Mouse (Mus musculus) lung, embryonic 15.5 days (tissue): ENCODE measurements around the gene Mapk7. TPM values are rescaled to one million over a fixed set of nuclear protein-coding genes. Genes with fewer than 3 reads are reported as not detected.

Experiments used
- ATAC-seq: fragments of 200-750 bp; cut with Nextera tagmentation; 2 replicates; pipeline ENCODE4 v1.8.0; 2017; ENCODE audit warnings: moderate number of reproducible peaks, borderline replicate concordance; ENCODE audit not compliant: low FRiP score, low TSS enrichment; ENCODE audit errors: extremely low read depth
- H3K27ac ChIP-seq: fragments of 300-500 bp; sonication (generic); 2 replicates; pipeline ENCODE4 v1.5.1; 2015; ENCODE audit warnings: moderate library complexity, mild to moderate bottlenecking, inconsistent platforms
- H3K27me3 ChIP-seq: fragments of 300-500 bp; sonication (generic); 2 replicates; pipeline ENCODE4 v1.6.1; 2015; ENCODE audit warnings: inconsistent platforms
- H3K36me3 ChIP-seq: fragments of 300-500 bp; sonication (generic); 2 replicates; pipeline ENCODE4 v1.6.1; 2015; ENCODE audit warnings: inconsistent platforms
- H3K4me1 ChIP-seq: fragments of 300-500 bp; sonication (generic); 2 replicates; pipeline ENCODE4 v1.6.1; 2015; ENCODE audit warnings: inconsistent platforms
- H3K4me2 ChIP-seq: fragments of 300-500 bp; sonication (generic); 2 replicates; pipeline ENCODE4 v1.6.1; 2015; ENCODE audit warnings: inconsistent platforms, mild to moderate bottlenecking, moderate library complexity
- H3K4me3 ChIP-seq: fragments of 300-500 bp; sonication (generic); 2 replicates; pipeline ENCODE4 v1.5.1; 2015; ENCODE audit warnings: mild to moderate bottlenecking, inconsistent platforms
- H3K9ac ChIP-seq: fragments of 300-500 bp; sonication (generic); 2 replicates; pipeline ENCODE4 v1.6.1; 2015; ENCODE audit warnings: inconsistent platforms
- H3K9me3 ChIP-seq: fragments of 300-500 bp; sonication (generic); 2 replicates; pipeline ENCODE4 v1.6.1; 2016; ENCODE audit warnings: inconsistent platforms
- WGBS: fragments of 180-500 bp; shearing (Covaris S2); methylation state at CpG from one replicate; pipeline ENCODE4 v1.1.7; 2015; 5-methylcytosine and 5-hydroxymethylcytosine counted together
- polyA plus RNA-seq: library from polyadenylated mRNA; unstranded; fragments of >200 nt; fragmentation: Nextera tagmentation; extraction: Ambion mirVana; gene quantifications from 2 replicates; pipeline ENCODE4 v1.2.1, GENCODE M21; 2015

Mapk7 gene
- polyA plus RNA-seq, 1 experiment from 2014 or later = 66.0 TPM

DNA sequence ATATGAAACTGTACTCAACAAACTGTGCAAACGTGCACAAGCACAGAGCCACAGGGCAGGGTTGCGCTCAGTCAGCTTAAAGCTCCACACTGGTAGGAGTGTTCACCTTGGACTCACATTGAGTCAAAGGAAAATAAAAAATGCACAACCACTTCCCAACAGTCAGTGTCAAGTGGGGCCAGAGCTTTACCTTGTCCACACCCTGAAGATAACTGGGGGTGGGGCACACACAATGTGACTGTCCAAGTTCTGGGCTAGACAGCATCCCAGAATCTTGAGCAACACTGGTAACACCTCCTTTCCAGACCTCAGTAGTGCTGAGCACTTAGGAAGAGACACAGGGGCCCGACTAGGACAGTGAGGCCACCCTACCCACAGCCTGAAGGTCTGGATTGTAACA is 24.7 kb upstream of the Mapk7 start:
- Histone ChIP-seq H3K36me3 (peaks cover 53% of the 10 kb centered on the region), H3K27me3 (no peaks in the 10 kb centered on the region), H3K9me3 (no peaks in the 10 kb centered on the region), H3K4me1 (no peaks in the 10 kb centered on the region), H3K27ac (no peak overlapping the region), H3K9ac (no peak overlapping the region), H3K4me3 (no peak overlapping the region), H3K4me2 (no peak overlapping the region)
- 83% methylated on average over 3 of the region's 3 CpGs for WGBS
- ATAC-seq = no peak

DNA sequence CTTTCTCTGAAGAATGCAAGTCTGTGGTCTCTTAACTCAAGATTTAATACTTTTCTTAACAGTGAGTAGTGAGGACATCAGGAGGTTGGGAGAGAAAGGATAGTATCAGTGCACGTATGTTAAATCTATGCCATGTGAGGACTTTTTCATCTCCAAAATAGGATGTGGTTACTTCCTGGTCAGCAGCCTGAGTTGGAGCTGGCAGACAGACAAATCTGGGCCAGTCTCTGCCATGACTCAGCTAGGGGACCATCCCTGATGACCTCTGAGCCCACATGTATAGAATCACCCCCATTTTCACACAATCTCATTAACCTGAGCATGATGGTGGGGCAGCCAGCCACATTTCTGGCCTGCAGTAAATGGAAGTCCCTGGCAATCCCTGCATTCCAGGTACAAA is 23.8 kb upstream of the Mapk7 start:
- Histone ChIP-seq H3K9ac (no peak overlapping the region), H3K27me3 (no peaks in the 10 kb centered on the region), H3K4me2 (no peak overlapping the region), H3K4me3 (no peak overlapping the region), H3K9me3 (no peaks in the 10 kb centered on the region), H3K27ac (no peak overlapping the region), H3K36me3 (peaks cover 52% of the 10 kb centered on the region), H3K4me1 (no peaks in the 10 kb centered on the region)
- 94% methylated on average over 1 of the region's 1 CpGs for WGBS
- no peak for ATAC-seq

DNA sequence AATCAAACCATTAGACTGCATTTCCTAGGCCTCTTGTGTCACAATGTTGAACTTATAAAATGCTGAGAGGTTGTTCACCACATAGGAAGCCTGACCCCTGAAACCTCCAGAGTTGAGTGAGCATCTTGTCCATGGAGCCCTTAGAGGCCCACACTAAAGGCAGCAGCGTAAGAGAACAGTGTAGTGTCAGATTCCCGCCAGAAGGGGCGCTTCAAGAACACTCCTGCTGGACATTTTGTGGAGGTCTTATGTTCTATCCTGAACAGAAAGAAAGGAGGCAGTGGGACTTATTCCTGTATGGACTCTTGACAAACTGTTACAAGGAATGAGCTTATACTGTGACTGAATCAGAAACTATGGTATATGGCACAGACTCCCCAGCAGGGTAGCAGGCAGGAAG is 20.7 kb upstream of the Mapk7 start:
- Histone ChIP-seq H3K4me2 (no peak overlapping the region), H3K4me1 (no peaks in the 10 kb centered on the region), H3K27me3 (no peaks in the 10 kb centered on the region), H3K9ac (no peak overlapping the region), H3K4me3 (no peak overlapping the region), H3K9me3 (no peaks in the 10 kb centered on the region), H3K27ac (no peak overlapping the region), H3K36me3 (peaks cover 31% of the 10 kb centered on the region)
- no peak for ATAC-seq
- WGBS = 44% methylated on average over 3 of the region's 3 CpGs

DNA sequence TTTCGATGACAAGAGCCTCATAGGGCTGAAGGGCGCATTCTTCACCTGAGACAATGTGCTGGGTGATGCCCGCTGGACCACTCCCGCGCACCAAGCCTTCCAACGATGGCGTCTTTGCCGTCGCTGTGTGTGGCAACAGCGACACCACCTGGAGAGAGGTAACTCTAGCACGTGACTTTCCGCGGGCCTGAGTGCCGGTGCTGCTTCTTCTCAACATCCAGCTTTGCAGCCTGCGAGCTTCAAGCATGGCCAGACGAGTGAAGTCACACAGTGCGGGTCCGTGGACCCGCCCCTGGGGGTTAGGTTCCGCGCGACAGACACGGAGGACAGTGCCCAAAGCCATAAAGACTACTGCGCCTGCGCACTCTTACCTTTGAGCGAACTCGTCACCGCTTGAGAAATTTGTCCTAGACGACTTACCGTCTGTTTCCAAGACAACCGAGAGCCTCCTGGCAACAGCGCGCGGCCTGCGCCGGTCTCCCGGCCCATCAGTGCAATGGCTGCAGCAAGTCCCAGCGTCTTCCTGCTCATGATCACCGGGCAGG is 10.6 kb upstream of the Mapk7 start, which contains the start of gene B9d1:
Gene B9d1 (plus strand): TSS at position 432 of the 545 bp plus-strand sequence.
- WGBS = under 1% methylated on average over 39 of the region's 39 CpGs
- Histone ChIP-seq H3K4me3 (peak within 1 kb of the TSS; percentile 68), H3K27me3 (no peaks in the 10 kb centered on the region), H3K27ac (peak within 1 kb of the TSS; percentile 77), H3K4me1 (peaks cover 13% of the 10 kb centered on the region), H3K9ac (peak within 1 kb of the TSS; percentile 63), H3K9me3 (no peaks in the 10 kb centered on the region), H3K36me3 (no peaks in the 10 kb centered on the region), H3K4me2 (peak within 1 kb of the TSS; percentile 85)
- ATAC-seq = peak; percentile 91

DNA sequence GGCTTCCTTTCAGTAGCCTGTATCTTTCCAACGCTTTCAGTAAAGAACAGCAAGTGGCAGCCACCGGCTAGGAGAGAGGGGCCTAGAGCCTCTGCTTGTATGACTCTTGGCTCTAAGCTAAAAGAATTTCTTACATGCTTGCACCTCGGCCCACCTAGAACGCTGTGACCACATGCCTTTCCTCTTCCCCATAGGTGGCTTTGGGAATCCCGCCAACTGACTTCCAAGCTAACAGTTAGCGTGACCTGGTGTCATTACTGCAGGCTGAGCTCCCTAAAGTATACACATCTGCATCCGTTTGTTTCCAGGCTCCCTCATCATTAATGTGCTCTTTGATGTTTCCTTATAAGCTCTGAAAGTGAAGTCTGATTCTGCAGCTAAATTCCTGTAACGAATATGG is 9.7 kb upstream of the Mapk7 start:
- WGBS = 58% methylated on average over 8 of the region's 8 CpGs
- H3K27ac ChIP-seq = no peak overlapping the region
- peaks cover 16% of the 10 kb centered on the region for H3K4me1 ChIP-seq
- ATAC-seq = no peak
- no peak overlapping the region for H3K4me3 ChIP-seq
- H3K36me3 ChIP-seq = no peaks in the 10 kb centered on the region
- no peaks in the 10 kb centered on the region for H3K9me3 ChIP-seq
- no peaks in the 10 kb centered on the region for H3K27me3 ChIP-seq
- no peak overlapping the region for H3K9ac ChIP-seq
- no peak overlapping the region for H3K4me2 ChIP-seq

DNA sequence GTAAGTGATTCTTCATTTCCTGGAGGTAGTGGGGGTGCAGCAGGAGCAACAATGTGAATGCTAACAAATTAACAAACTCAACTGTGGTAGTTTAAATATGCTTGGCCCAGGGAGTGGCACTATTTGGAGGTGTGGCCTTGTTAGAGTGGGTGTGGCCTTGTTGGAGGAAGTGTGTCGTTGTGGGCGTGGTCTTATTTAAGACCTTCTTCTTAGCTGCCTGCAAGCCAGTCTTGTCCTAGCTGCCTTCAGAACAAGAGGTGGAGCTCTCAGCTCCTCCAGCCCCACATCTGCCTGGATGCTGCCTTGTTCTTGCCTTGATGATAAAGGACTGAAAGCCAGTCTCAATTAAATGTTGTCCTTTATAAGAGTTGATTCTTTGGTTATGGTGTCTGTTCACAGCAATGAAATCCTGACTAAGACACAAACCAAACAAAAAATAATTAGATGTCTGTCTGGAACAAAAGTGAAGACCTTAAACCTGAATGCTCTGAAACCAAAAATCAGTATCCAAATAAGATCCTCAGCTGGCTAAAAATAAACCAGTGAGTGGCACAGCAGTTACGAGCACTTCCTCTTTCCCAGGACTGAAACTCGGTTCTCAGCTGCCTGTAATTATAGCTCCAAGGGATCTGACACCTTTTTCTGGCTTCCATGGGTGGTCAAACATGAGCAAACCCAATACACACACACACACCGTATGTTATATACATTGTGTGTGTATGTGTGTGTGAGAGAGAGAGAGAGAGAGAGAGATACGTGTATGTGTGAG is 4.7 kb upstream of the Mapk7 start:
- Histone ChIP-seq H3K4me2 (no peak overlapping the region), H3K27me3 (no peaks in the 10 kb centered on the region), H3K4me1 (peaks cover 15% of the 10 kb centered on the region), H3K4me3 (no peak overlapping the region), H3K36me3 (no peaks in the 10 kb centered on the region), H3K27ac (0 out of 2 replicates have a peak overlapping the region, but pooled peaks have one; percentile 24), H3K9ac (no peak overlapping the region), H3K9me3 (no peaks in the 10 kb centered on the region)
- ATAC-seq = no peak
- WGBS = 48% methylated on average over 6 of the region's 6 CpGs

DNA sequence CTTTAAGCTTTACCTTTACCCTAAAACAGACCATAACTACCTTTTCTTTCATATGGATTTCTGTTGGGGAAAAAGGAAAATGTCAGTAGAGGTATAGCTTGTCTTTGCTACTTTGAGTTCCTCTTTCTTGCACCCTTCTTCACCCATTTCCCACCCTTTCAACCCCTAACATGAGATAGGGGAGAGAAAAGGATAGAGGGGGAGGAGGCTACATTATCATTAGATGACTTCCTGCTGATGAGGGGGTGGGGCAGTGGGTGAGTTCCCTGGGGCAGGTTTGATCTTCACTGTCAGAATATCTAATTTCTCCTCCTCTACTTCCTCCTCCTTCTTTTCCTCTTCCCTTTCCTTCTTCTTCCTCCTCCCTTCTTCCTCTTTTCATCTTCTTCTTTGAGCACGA is 3.3 kb upstream of the Mapk7 start:
- no peak overlapping the region for H3K9ac ChIP-seq
- H3K36me3 ChIP-seq = 0 out of 2 replicates have a peak, but pooled peaks cover 4% of the 10 kb centered on the region
- H3K4me2 ChIP-seq = no peak overlapping the region
- H3K4me3 ChIP-seq = no peak overlapping the region
- peaks cover 23% of the 10 kb centered on the region for H3K4me1 ChIP-seq
- no peaks in the 10 kb centered on the region for H3K27me3 ChIP-seq
- WGBS = 57% methylated on average over 1 of the region's 1 CpGs
- H3K9me3 ChIP-seq = no peaks in the 10 kb centered on the region
- no peak for ATAC-seq
- H3K27ac ChIP-seq = no peak overlapping the region

DNA sequence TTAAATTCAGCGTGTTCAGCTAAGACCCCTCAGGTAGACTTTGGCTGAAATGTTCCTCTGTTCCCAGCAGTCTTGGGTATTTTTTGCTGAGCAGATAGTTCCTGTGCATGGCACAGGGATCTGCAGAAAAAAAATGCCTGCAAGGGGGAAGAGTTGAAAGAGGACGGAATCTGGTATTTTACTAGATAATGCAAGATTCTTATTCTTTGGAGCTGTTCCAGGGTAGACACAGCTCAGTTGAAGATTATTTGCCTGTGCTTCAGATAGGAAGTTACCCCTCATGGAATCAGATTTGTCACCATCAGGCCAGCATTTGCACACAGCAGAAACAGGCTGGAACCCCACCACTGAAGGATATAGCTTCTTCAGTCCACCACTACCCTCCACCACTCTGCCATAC is 1.3 kb upstream of the Mapk7 start:
- 71% methylated on average over 2 of the region's 2 CpGs for WGBS
- Histone ChIP-seq H3K9ac (no peak overlapping the region), H3K4me3 (no peak overlapping the region), H3K36me3 (peaks cover 21% of the 10 kb centered on the region), H3K27ac (peak overlapping the region; percentile 84; the same call in 1 of the 2 replicates), H3K4me2 (peak overlapping the region; percentile 76; the same call in 1 of the 2 replicates), H3K4me1 (peaks cover 26% of the 10 kb centered on the region), H3K9me3 (no peaks in the 10 kb centered on the region), H3K27me3 (no peaks in the 10 kb centered on the region)
- ATAC-seq = no peak

DNA sequence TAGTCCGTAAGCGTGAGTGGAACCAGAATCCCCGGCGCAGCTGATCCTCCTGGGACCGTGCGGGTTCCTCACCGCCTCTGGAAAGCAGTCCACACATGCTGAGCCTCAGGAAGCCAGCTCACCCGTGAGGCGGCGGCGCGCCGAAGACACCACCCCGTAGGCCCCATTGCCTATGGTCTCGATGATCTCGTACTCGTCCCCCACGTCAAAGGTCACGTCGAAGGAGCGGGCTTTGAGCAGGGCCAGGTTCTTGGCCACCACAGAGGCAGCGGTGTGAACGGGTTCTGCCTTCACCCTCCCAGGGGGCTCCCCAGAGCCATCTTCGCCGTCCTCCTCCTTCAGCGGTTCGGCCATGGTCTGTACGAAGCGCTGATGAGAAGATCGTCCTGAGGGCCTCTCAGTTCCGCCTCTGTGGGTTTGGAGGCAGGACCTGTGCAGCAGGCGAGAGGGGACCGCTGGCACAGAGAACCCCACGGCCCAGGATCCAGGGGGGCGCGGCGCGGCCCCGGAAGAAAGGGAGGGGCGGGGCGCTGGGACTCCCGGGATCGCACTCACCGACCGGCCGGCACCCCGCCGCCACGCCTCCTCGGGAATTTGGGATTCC is 579 bp downstream of the Mapk7 start:
- under 1% methylated on average over 50 of the region's 50 CpGs for WGBS
- peak overlapping the region; percentile 92 for H3K4me3 ChIP-seq
- peak overlapping the region; percentile 85 for H3K9ac ChIP-seq
- peak; percentile 62 for ATAC-seq
- H3K9me3 ChIP-seq = no peaks in the 10 kb centered on the region
- H3K27me3 ChIP-seq = no peaks in the 10 kb centered on the region
- H3K4me1 ChIP-seq = peaks cover 38% of the 10 kb centered on the region
- peaks cover 40% of the 10 kb centered on the region for H3K36me3 ChIP-seq
- H3K27ac ChIP-seq = peak overlapping the region; percentile 84
- peak overlapping the region; percentile 76 for H3K4me2 ChIP-seq

DNA sequence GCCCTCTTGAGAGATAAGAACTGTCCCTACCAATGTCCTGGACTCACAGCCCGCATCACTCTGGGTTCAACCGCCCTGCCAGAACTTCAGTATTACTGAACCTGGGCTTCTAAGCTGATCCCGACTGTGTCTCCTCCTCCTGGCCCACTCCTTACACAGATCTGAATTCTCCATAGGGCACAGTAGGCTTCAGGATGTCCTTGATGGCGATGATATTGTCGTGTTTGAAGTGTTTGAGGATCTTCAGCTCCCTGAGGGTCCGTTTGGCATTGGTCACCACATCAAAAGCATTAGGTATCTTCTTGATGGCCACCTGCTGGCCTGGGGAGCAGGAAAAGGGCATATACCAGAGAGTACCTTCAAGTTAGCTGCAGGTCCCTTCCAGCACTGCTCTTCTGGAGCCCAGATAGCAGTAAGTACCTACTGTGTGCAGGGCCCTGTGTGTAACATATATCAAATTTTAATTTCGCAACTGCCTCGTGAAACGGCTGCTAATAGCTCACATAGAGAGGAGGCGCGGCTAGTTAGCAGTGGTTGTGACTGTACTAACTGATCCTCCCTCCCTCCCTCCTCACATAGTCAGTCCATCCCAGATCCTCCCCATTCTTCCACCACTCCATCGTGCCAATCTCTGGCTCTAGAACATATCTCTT is 1.3 kb downstream of the Mapk7 start:
- H3K9ac ChIP-seq = peak overlapping the region; percentile 85
- H3K27me3 ChIP-seq = no peaks in the 10 kb centered on the region
- H3K36me3 ChIP-seq = peaks cover 48% of the 10 kb centered on the region
- H3K4me3 ChIP-seq = peak overlapping the region; percentile 92
- peak overlapping the region; percentile 76 for H3K4me2 ChIP-seq
- H3K4me1 ChIP-seq = peaks cover 42% of the 10 kb centered on the region
- H3K9me3 ChIP-seq = no peaks in the 10 kb centered on the region
- 63% methylated on average over 12 of the region's 12 CpGs for WGBS
- no peak for ATAC-seq
- no peak overlapping the region for H3K27ac ChIP-seq

DNA sequence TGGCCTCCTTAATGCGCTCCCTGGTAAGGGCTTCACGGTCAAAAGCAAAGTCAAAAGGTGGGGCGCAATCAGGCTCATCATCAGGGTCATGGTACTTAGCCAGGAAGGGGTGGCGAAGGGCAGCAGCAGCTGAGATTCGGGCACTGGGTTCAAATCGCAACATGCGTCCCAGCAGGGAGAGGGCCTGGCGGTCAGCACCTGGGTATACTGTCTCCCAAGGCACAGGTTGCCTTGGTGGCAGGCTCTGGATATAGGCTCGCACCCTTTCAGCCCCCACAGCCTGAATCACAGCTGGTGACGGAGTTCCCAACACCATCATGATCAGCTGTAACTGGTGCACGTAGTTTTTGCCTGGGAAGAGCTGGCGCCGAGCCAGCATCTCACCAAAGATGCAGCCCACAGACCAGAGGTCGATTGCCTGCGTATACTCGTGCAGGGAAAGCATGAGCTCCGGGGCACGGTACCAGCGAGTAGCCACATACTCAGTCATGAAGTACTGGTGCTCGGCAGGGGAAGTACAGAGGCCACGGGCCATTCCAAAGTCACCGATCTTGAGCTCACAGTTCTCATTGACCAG is 3.2 kb downstream of the Mapk7 start:
- no peak for ATAC-seq
- no peak overlapping the region for H3K9ac ChIP-seq
- no peaks in the 10 kb centered on the region for H3K9me3 ChIP-seq
- no peak overlapping the region for H3K4me3 ChIP-seq
- WGBS = 84% methylated on average over 22 of the region's 22 CpGs
- no peak overlapping the region for H3K4me2 ChIP-seq
- peaks cover 51% of the 10 kb centered on the region for H3K36me3 ChIP-seq
- H3K27ac ChIP-seq = no peak overlapping the region
- peaks cover 49% of the 10 kb centered on the region for H3K4me1 ChIP-seq
- no peaks in the 10 kb centered on the region for H3K27me3 ChIP-seq
